Mouse (Mus musculus): ENCODE data around the gene Atf6.

DNA sequence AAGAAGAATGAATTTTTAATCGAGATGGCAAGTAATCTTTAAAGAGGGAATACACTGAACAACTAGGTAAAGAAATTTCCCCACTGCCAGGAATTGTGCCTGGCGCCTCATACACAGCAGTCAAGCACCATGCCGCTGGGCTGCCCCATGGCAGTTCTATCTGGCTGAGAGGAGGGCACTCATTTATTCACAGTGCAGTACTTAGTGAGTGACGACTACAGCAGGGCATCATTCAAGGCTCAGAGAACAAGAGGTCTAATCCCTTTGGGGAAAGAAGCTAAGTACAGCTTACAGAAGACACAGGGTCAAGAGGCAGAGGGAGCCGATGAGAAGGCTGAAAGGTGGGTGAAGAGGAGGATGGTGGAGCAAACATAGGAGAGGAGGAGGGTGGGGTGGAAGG, 54.7 kb downstream of the Atf6 start:
- TF ChIP-seq CTCF (IDR thresholded peaks at IDR 0.05; ENCODE audit: low read depth): no peak
- TF ChIP-seq EP300 (optimal IDR thresholded peaks at IDR 0.05): no peak

All from stomach, postnatal 0 days (tissue).